Mouse (Mus musculus) lung, postnatal 0 days (tissue): ENCODE measurements around the gene Acox2.

Experiments used
- CTCF ChIP-seq: IDR thresholded peaks from 2 replicates; pipeline ENCODE4 v1.5.1; 2016; ENCODE audit warnings: antibody characterized with exemption, mild to moderate bottlenecking
- EP300 ChIP-seq: IDR thresholded peaks from 2 replicates; pipeline ENCODE4 v1.6.1; 2016; ENCODE audit warnings: antibody characterized with exemption, mild to moderate bottlenecking, control low read depth

- TF ChIP-seq CTCF (no peak), EP300 (no peak)
Observed at GRCm38 (mm10) chr14:8258335-8258627, 872 bp downstream of the Acox2 start.
